Mouse (Mus musculus): Measurements from ENCODE around the gene Dmwd. TPM values are rescaled to one million over a fixed set of nuclear protein-coding genes. Genes with fewer than 3 reads are reported as not detected.

Dmwd gene
- total and polyA plus RNA-seq, 3 experiments = 18.3 to 70.3 (median 51.5) TPM

- H3K9ac ChIP-seq (ENCODE audit: control insufficient read depth, low read depth, low read length, poor library complexity, severe bottlenecking) = no peak overlapping the region
- peaks cover 4 to 20% of the 10 kb centered on the region in 2 experiments for H3K4me1 ChIP-seq (ENCODE audit: control insufficient read depth in 1 of 2, insufficient read depth in 2 of 2, low read length in 2 of 2)
- TF ChIP-seq BHLHE40 (IDR thresholded peaks at IDR 0.05; ENCODE audit: borderline replicate concordance, low read depth, low read length) (no peak), GABPA (IDR thresholded peaks at IDR 0.05; ENCODE audit: low read depth, low read length) (no peak), RAD21 (IDR thresholded peaks at IDR 0.05; ENCODE audit: low read depth, low read length) (no peak), KAT2A (conservative IDR thresholded peaks at IDR 0.05; ENCODE audit: low read depth, low read length) (no peak), POLR2A (IDR thresholded peaks at IDR 0.05; ENCODE audit: control insufficient read depth in 1 of 2, insufficient read depth in 1 of 2, low read depth in 1 of 2, low read length in 2 of 2, poor library complexity in 1 of 2) (no peak), TAL1 (IDR thresholded peaks at IDR 0.05; ENCODE audit: low read length) (no peak), JUND (IDR thresholded peaks at IDR 0.05; ENCODE audit: low read depth, low read length) (no peak), MYC (IDR thresholded peaks at IDR 0.05; ENCODE audit: low read depth, low read length) (no peak), NRF1 (IDR thresholded peaks at IDR 0.05; ENCODE audit: insufficient read depth, low read depth, low read length, poor library complexity, severe bottlenecking) (no peak), MAX (IDR thresholded peaks at IDR 0.05; ENCODE audit: low read length) (no peak)
- peaks cover 9% of the 10 kb centered on the region for H3K79me2 ChIP-seq (ENCODE audit: control insufficient read depth, insufficient read depth, low read length, poor library complexity)
- H3K27ac ChIP-seq (ENCODE audit: control insufficient read depth, low read depth, low read length) = no peak overlapping the region
- H3K4me3 ChIP-seq (ENCODE audit: control insufficient read depth in 1 of 2, insufficient read depth in 1 of 2, low read depth in 2 of 2, low read length in 2 of 2) = no peak overlapping the region
- no peaks in the 10 kb centered on the region for H3K9me3 ChIP-seq (replicated peaks; ENCODE audit: insufficient read depth, low read length)
- H3K27me3 ChIP-seq (ENCODE audit: control insufficient read depth in 1 of 2, insufficient read depth in 2 of 2, low read length in 2 of 2) = no peaks in the 10 kb centered on the region
- H3K36me3 ChIP-seq (ENCODE audit: control insufficient read depth in 1 of 2, insufficient read depth in 2 of 2, low read length in 2 of 2) = peaks cover 0 to 11% of the 10 kb centered on the region in 2 experiments; a peak in 2 of 4 replicates
- DNase-seq (ENCODE audit: low read depth, low spot score) = no peak
Observed at GRCm38 (mm10) chr7:19078732-19079131, 2.7 kb downstream of the Dmwd start.

- no peak overlapping the region for H3K27ac ChIP-seq (ENCODE audit: control insufficient read depth, low read depth, low read length)
- no peak overlapping the region for H3K9ac ChIP-seq (ENCODE audit: control insufficient read depth, low read depth, low read length, poor library complexity, severe bottlenecking)
- no peak for DNase-seq (ENCODE audit: low read depth, low spot score)
- H3K36me3 ChIP-seq (ENCODE audit: control insufficient read depth in 1 of 2, insufficient read depth in 2 of 2, low read length in 2 of 2) = peaks cover 0 to 15% of the 10 kb centered on the region in 2 experiments; a peak in 2 of 4 replicates
- H3K4me1 ChIP-seq (ENCODE audit: control insufficient read depth in 1 of 2, insufficient read depth in 2 of 2, low read length in 2 of 2) = peaks cover 4 to 22% of the 10 kb centered on the region in 2 experiments
- TF ChIP-seq ZKSCAN1 (IDR thresholded peaks at IDR 0.05; ENCODE audit: low read depth, low read length) (no peak), MAFK (IDR thresholded peaks at IDR 0.05; ENCODE audit: borderline replicate concordance, low read depth, low read length) (no peak), TAL1 (IDR thresholded peaks at IDR 0.05; ENCODE audit: low read length) (no peak), BHLHE40 (IDR thresholded peaks at IDR 0.05; ENCODE audit: borderline replicate concordance, low read depth, low read length) (no peak), MAZ (IDR thresholded peaks at IDR 0.05; ENCODE audit: low read depth, low read length) (no peak), ZNF384 (IDR thresholded peaks at IDR 0.05; ENCODE audit: low read depth, low read length) (no peak), CTCF (IDR thresholded peaks at IDR 0.05 in 2 of 3, conservative IDR thresholded peaks at IDR 0.05 in 1 of 3; ENCODE audit: control insufficient read depth in 1 of 3, insufficient read depth in 1 of 3, low read depth in 2 of 3, low read length in 3 of 3, poor library complexity in 1 of 3, severe bottlenecking in 1 of 3) (no peak), SIN3A (IDR thresholded peaks at IDR 0.05; ENCODE audit: low read length) (no peak), MAX (IDR thresholded peaks at IDR 0.05; ENCODE audit: low read length) (no peak), MEF2A (IDR thresholded peaks at IDR 0.05; ENCODE audit: extremely low read depth, insufficient replicate concordance, low read depth, low read length, poor library complexity, severe bottlenecking) (no peak), CHD1 (IDR thresholded peaks at IDR 0.05; ENCODE audit: low read depth, low read length) (no peak), HCFC1 (IDR thresholded peaks at IDR 0.05; ENCODE audit: low read depth, low read length) (no peak), NELFE (IDR thresholded peaks at IDR 0.05; ENCODE audit: low read depth, low read length) (no peak), EP300 (IDR thresholded peaks at IDR 0.05; ENCODE audit: low read depth in 1 of 2, low read length in 2 of 2) (no peak), TCF12 (IDR thresholded peaks at IDR 0.05; ENCODE audit: low read depth, low read length) (no peak), ZC3H11A (IDR thresholded peaks at IDR 0.05; ENCODE audit: low read depth, low read length) (no peak)
- peaks cover 9% of the 10 kb centered on the region for H3K79me2 ChIP-seq (ENCODE audit: control insufficient read depth, insufficient read depth, low read length, poor library complexity)
- no peaks in the 10 kb centered on the region for H3K9me3 ChIP-seq (replicated peaks; ENCODE audit: insufficient read depth, low read length)
- H3K4me3 ChIP-seq (ENCODE audit: control insufficient read depth in 1 of 2, insufficient read depth in 1 of 2, low read depth in 2 of 2, low read length in 2 of 2) = no peak overlapping the region
- H3K27me3 ChIP-seq (ENCODE audit: control insufficient read depth in 1 of 2, insufficient read depth in 2 of 2, low read length in 2 of 2) = no peaks in the 10 kb centered on the region
Observed at GRCm38 (mm10) chr7:19080451-19080950, 4.5 kb downstream of the Dmwd start.

Data from MEL (cell line).